Mouse (Mus musculus) layer of hippocampus, postnatal 10 days (tissue): ENCODE data around the gene Pbld2. TPM values are rescaled to one million over a fixed set of nuclear protein-coding genes. Genes with fewer than 3 reads are reported as not detected.
A peak's percentile ranks its signal among the peaks of the same experiment; 100 is the strongest.

ENCODE experiments used
- DNase-seq, 2 experiments: peaks; one replicate each; pipeline ENCODE4 v3.0.0; 2021; ENCODE audit warnings: low spot score in 2 of 2
- total RNA-seq, 2 experiments: library from RNA; stranded (reverse); gene quantifications; 2 replicates each; pipeline ENCODE4 v1.2.3; 2021

The Pbld2 gene
- total RNA-seq, 2 experiments from 2014 or later: 1.6 to 2.9 TPM

DNA sequence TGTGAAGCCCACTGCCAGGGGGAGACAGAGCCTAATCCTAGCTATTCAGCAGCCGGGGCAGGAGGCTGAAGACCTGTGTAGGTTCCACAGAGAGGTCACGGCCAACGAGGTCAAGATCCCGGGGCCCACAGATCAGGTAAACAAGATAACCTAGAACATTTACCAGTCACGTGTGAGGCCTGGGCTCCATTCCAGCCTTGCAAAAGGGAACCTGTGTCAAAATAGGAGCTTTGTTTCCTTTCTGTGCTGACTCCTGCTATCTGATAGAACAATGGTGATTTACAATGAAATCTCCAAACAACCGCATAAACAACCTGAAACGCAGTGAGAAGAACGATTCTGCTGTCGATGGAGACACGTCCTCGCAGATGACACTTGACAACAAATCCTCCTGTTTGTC is 36.3 kb downstream of the Pbld2 start:
- no peak for DNase-seq

DNA sequence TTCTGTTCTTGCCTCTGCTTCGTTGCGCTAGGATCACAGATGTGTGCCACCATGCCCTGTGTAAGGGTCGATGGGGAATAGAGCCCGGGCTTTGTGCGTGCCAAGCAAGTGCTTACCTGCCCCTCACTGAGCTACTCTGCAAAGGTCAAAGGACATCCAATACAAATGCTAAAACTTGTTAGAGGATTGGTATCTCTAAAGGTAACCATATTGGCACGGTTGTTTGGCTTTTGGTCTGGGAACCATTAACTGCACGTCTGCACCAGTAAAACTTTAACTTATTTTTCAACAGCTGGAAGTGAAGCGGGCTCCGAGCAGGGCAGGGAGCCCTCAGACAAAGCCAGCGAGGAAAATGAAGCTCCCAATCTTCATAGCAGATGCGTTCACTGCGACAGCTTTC is 37.2 kb downstream of the Pbld2 start:
- no peak for DNase-seq

DNA sequence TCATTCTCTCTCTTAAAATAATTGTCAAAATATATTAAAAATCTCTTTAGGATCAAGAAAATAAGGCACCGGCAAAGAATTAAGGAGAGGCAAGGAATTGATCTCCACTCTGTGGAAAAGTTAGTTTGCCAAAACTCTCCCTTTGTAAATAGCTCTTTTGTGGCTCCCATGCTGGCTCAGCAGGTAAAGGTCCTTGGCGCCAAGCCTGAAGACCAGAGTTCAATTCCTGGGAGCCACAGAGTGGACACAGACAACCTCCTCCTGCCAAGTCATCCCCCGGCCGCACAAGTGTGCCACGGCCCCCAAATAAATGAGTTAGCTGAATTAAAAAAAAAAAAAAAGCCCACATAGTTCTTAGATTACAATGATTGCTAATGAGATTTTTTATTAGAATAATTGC is 38.6 kb downstream of the Pbld2 start:
- DNase-seq: no peak

DNA sequence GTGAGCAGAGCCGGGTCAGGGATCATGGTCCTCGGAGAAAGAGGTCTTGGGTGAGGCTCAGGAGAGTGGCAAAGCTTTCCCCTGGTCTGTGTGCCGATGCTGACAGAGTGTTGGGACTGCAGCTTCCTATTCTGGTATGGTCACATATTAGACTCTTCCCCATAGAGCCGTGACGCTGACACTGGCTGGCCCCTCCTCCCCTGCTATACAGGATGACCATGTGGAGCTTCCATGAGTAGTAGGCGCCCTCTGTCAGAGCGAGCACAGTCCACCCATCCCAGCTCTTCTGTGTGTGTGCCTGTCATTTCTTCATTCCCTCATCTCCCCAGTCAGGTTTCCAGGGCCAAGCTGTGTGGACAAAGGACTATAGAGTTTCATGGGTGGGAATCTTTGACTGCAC is 39.2 kb downstream of the Pbld2 start:
- DNase-seq: no peak

DNA sequence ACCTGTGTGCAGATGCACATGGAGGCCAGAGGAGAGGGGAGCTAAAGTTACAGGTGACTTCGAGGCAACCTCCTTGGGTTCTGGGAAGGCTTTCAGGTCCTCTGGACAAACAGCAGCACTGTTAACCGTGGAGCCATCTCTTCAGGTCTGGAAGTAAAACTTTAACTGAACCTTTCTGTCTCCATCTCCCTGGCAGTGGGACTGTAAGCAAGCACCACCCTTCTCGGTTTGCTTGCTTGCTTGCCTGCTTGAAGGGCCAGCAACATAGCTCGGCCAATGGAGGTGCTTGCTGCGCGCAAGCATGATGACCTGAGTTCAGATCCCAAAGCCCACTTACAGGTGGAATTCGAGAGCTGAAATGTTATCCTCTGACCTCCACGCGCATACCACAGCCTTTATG is 40.4 kb downstream of the Pbld2 start:
- DNase-seq: no peak

DNA sequence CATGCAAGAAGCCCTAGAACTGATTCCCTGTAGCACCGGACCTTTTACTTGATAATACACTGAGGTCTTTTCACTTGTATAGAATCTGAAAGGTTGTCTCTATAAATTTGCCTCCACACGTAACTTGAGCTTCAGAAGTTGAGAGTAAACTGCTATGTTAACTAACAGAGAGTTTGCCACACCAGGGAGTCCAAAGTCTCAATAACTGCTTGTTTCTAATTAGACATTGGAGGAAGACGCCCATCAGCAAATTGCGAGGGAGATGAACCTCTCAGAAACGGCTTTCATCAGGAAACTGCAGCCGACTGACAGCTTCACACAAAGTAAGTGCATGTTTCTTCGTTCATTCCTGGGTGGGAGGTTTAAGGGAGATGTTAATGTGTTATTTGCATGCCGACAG is 41.4 kb downstream of the Pbld2 start:
- no peak for DNase-seq

DNA sequence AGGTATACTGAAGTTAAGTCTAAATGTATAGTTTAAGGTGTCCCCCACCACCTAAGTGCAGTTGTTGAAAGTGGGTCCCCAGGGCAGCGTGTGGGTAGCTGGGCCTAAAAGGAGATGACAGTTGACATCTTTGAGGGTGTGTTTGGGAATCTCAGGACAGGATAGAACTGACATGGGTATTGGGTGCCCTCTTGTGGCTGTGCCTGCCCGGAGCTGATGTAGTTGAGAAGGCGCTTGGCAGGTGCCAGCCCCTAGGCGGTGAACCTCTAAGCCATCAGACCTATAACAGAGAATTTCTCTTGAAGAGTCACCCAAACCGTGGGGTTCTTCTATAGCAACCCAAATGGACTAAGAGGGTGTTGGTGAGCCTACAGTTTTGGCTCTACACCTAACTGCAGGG is 41.9 kb downstream of the Pbld2 start:
- DNase-seq: peak; percentile 85 to 87

DNA sequence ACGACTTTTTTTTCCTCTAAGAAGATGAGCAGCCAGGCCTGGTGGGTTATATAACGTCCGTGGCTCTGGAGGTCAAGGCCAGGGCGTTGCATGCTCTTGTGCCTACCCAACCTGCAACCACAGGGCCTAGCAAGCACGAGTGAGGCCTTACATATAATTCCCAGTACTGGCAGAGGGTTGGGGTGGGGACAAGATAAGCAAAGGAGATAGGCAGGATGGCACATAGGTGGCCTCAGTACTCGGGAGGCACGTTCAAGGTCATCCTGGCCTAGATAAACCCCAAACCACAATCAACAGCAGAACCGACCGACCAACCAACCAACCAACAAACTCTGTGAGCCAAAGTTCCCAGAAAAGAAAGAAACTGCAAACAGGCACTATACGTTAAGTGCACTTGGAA is 62.2 kb downstream of the Pbld2 start:
- no peak for DNase-seq

DNA sequence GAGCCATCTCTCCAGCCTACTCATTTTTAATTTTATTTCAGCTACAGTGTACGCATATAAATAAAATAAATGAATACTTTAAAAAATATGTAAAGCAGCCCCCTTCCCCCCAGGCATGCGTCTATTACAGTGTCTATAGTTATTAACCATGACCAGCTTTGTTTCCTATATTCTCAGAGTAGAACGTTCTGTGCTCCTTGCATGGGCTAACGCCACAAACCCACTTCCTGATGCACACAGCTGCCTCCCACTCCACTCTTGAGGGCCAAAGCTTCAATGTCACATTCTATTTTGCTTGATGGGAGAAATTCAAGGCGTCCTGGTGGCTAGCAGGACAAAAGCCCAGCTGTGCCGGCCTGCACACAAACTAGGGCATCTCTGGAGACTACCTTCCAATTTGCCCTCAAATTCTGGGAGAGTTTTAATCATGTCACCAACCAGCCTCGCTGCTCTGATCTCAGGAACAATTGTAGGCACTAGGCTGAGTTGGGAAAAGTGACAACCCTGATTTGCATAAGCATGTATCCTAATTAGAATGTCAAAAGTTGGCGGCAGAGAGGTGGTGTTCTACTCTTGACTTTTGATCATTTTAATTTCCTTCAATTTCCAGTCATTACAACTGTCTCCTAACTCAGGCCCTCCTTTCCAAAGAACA is 65.1 kb downstream of the Pbld2 start:
- DNase-seq: no peak

DNA sequence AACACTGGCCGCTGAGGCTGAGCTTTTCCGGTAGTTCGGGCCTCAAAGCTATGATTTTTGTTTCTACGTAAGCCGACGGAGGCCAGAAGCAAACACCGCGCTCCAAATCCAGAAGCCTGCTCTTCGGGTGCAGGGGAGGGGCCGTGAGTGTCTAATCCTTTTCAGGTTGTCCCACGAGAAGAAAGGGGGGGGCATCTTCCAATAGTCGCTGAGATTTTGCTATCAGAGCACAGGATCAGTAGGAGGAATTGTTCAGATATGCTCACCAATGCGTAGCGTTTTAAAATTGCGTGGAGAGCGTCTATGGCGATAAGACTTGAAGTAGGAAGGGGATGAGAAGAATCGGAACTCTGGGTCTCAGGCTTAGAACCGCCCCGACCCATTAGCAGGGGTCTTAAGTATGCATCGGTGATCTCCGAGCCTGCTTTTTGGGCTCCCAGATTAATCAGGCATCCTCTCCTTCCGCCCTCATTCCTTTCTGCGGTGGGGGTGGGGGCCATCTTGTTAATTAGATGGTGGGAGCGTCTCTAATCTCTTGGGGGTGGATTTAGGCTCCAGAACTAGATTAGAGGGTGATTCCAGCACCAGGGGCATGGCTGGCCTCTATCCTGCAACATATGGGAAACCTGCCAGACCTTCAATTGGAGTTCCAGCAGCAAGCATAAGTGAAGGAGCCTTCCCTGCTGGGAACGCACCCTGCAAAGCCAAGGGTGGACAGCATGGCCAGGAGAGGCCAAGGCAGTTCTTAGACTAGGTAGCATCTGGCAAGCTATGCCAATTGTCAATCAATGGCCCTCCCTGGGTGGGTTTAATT is 65.8 kb downstream of the Pbld2 start:
- peak; percentile 13 to 21 for DNase-seq

DNA sequence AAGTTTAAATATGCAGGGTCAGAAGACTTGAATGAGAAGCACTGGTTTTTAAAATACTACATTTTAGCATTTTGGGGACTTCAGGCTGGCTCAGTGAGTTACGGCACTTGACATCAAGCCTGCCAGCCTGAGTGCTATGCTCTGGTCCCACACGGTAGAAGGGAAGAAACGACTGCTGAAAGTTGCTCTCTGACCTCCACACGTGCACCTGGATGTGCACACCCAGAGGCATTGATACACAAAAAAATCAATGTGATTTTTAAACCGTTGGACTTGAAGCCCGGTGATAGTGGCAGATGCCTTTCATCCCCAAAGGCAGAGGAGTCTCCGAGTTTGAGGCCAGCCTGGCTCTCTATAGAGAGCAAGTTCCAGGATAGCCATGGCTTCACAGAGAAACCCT is 67.8 kb downstream of the Pbld2 start:
- no peak for DNase-seq

DNA sequence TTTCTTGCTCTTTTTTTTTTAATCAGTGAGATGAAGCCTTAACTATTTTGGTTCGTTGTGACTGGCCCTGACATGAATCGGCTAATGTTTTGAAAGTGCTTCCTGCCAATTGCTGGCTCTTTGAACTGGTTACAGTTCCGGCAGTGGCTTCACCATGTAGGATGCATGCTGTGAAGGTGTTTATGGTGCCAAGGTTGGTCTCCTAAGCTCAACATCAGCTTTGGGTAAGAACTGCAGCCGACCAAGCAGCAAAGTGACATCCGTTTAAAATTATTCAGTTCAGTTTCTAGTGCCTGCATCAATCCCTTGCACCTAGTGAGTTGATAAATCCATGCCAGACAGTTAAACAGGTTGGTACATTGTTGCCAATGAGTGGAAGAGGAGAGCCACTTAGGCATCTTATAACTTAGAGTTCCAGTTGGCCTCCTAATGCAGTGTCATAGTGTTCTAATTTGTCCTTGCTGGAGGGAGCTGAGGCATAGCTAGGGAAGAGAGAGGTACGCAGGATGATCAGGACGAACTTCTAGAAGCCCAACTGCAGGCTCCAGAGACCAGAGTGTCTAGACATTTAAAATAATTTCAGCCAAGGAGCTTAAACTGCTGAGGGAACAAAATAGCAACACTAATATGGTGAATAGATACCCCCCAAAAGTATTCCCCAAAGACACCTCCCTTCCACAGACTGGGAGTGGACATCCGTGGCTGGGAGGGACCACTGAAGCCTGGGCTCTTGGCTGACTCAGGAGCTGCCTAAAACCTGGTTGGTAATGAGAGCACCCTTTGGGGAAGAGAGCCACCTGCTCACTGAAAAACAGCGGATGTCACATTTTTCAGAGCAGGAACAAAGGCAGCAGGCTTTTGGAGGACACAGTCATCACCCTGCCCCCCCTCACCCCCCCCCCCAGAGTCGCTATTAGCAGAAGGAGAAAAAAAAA is 68.8 kb downstream of the Pbld2 start:
- DNase-seq: peak in 1 of 2 experiments; percentile 27

DNA sequence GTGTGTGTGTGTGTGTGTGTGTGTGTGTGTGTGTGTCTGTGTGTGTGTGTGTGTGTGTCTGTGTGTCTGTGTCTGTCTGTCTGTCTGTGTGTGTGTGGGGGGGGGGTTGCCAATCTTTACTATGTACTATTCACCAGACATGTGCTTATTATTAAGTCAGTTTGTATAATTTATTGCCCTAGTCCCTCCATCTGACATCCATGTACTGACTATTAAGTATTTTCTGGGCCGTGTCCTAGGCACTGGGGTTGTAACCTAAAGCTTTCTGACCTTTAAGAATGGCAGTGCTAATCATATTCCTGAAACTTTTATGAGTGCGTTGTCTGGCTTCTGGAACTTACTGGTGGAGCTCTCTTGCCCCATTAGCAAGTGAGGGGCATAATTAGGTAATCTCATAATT is 72.6 kb downstream of the Pbld2 start:
- DNase-seq: no peak

DNA sequence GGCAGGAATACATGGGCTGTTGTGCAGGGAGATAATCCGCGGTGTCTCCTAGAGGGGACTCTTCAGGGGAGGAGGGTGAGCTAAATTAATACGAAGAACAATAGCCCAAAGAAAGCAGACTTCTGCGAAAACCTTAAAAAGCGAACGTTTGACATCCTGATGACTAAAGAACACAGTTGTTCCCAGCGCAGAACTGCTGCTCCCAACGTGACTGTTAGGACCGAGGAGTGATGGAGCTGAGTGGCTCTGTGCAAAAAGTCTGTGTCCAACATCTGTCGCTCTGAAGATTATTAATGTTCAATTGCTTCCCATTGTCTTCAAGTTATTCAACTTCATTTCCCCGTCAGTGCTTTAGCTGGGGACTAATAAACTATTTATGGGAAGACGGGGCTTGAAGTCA is 74.1 kb downstream of the Pbld2 start:
- no peak for DNase-seq

DNA sequence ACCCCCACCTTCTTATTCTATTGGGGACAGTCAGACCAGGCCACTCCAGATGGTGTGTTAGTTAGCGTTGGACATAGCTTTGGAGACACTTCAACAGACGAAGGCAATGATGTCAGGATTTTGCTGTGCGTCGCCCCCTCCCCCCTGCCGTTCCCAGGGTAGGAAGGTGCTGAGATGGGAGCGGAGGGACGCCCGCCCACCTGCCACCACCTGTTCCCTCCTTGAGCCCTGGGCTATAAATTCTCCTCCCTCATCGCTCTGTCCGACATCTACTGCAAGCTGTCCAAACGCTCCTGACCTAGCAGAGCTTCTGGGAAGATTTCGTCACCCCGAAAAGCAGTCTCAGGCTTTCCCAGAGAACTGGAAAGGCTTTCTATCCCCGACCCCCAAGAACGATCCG is 75.4 kb downstream of the Pbld2 start, which contains the start of gene Atoh7:
Gene Atoh7 (plus strand): TSS at position 131 of the 400 bp plus-strand sequence.
- peak in 1 of 2 experiments; percentile 24 for DNase-seq

DNA sequence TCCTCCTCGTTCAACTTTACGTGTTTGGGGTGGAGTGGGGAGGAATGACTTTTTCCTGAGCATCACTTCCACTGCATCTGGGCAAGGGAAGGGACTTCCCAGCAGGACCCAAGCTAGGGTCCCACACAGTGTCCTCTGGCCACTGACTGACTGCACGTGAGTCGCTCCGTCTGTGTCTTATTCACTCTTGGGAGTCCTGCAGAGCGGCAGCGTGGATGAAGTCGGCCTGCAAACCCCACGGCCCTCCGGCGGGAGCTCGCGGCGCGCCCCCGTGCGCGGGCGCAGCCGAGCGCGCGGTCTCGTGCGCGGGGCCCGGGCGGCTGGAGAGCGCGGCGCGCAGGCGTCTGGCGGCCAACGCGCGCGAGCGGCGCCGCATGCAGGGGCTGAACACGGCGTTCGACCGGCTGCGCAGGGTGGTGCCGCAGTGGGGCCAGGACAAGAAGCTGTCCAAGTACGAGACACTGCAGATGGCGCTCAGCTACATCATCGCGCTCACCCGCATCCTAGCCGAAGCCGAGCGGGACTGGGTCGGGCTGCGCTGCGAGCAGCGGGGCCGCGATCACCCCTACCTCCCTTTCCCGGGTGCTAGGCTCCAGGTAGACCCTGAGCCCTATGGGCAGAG is 75.9 kb downstream of the Pbld2 start:
- DNase-seq: peak; percentile 67 to 80

DNA sequence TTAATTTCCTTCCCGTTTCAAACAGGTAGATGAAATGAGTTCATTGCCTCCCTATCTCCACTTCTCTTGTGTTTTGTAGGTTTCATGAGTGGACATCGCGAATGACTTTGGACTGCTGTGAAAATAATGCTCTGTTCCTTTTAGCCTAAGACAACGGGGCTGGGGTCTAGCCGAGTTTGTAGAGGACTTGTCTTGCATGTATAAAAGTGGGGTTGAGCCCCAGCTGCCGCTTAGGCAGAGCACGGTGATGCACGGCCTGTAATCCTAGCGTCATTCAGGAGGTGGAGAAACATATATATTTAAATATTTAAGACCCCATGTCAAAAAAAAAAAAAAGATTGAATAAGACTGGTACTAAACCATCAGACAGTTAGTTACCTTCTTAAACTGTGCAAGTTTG is 76.5 kb downstream of the Pbld2 start:
- DNase-seq: no peak
